Mouse (Mus musculus) limb, embryonic 11.5 days (tissue): ENCODE results near the gene Cdkl3. TPM values are rescaled to one million over a fixed set of nuclear protein-coding genes. Genes with fewer than 3 reads are reported as not detected.
A peak's percentile ranks its signal among the peaks of the same experiment; 100 is the strongest.

Experiments
- microRNA-seq: library from miRNA; unstranded; fragments of <30 nt; microRNA quantifications from one replicate; pipeline ENCODE4, GENCODE M21; 2016
- polyA plus RNA-seq: library from polyadenylated mRNA; unstranded; fragments of >200 nt; fragmentation: Nextera tagmentation; extraction: Ambion mirVana; gene quantifications from 2 replicates; pipeline ENCODE4 v1.2.1, GENCODE M21; 2014

Cdkl3 gene
- polyA plus RNA-seq, 1 experiment from 2014 or later = 9.6 TPM

Small RNAs within 50 kb of the gene (microRNA-seq; reads per million reads assigned to microRNA genes)
- gene Gm24157 (not detected), gene Mir3061 (17.7 reads per million, percentile 27 among the genes with 10 or more reads in this experiment)

Other genes starting within 250 kb of the Cdkl3 start
- gene Sec24a, start 240.6 kb upstream of the Cdkl3 start, polyA plus RNA-seq = 11.4 and 13.6 TPM in 2 replicates
- 89.5 and 90.5 TPM in 2 replicates for gene Sar1b, start 240.5 kb upstream of the Cdkl3 start, polyA plus RNA-seq
- gene Jade2, start 146.6 kb upstream of the Cdkl3 start, polyA plus RNA-seq = 0.28 and 0.44 TPM in 2 replicates
- 129 and 139 TPM in 2 replicates for gene Cdkn2aipnl, start 36.6 kb upstream of the Cdkl3 start, polyA plus RNA-seq
- gene Ube2b, start 3.5 kb upstream of the Cdkl3 start, polyA plus RNA-seq = 170 and 191 TPM in 2 replicates
- 112 and 117 TPM in 2 replicates for gene Ppp2ca, start 94.5 kb downstream of the Cdkl3 start, polyA plus RNA-seq
- not detected in 2 replicates for gene Olfr1373, start 141.3 kb downstream of the Cdkl3 start, polyA plus RNA-seq
- gene Olfr1371, start 209.8 kb downstream of the Cdkl3 start, polyA plus RNA-seq = not detected in 2 replicates
- 915 and 1,008 TPM in 2 replicates for gene Skp1a, start 227.8 kb downstream of the Cdkl3 start, polyA plus RNA-seq